Mouse (Mus musculus): Measurements from ENCODE around the gene Ufsp1. TPM values are rescaled to one million over a fixed set of nuclear protein-coding genes. Genes with fewer than 3 reads are reported as not detected.
"Not testable (repeated sequence)": the region's sequence is repeated elsewhere in the genome, so short reads cannot be mapped to it uniquely, and the experiment has no call there.

Ufsp1 gene
- total and polyA plus RNA-seq, 3 experiments, result 6.9 to 16.1 TPM; not detected in 1

DNA sequence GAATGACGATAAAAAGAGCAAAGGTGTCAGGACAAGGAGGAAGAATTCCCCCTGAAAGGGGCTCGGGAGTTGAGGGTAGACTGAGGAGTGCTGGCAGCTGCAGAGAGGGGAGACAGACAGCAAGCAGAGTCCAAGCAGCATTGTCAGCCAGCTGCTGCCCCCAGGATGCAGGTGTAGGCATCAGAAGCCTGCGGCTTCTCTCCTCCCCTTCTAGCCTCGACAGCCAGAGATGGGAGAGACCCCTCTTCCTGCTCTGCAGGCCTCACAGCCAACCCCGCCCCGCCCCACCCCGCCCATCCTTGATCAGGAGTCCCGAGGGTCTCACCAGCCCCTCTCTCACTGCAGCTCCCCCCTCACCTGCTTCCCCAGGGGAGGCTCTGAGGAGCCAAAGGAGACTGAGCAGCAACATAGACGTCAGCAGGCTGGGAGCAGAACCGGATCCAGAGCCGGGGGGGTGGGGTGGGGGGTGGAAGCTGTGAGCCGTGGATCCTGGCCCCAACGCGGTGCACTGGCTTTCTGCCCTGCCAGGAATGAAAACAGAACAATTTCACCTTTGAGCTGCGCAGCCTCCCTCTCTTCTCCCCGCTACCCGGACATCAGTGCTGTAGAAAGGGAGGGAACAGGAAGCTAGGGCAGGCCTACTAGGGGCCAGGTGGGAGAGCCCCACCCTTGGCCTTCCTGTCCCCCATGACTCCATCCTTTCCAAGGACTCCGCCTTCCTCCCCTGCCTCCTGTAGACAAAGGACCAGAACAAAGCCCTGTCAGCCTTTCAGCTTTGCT, 26.1 kb upstream of the Ufsp1 start:
- H3K36me3 ChIP-seq (ENCODE audit: control insufficient read depth in 1 of 2, insufficient read depth in 2 of 2, low read length in 2 of 2), result peaks cover 0 to 10% of the 10 kb centered on the region in 2 experiments; a peak in 2 of 4 replicates
- no peaks in the 10 kb centered on the region for H3K9me3 ChIP-seq (replicated peaks; ENCODE audit: insufficient read depth, low read length)
- no peak overlapping the region for H3K27ac ChIP-seq (ENCODE audit: control insufficient read depth, low read depth, low read length)
- no peaks in the 10 kb centered on the region for H3K79me2 ChIP-seq (ENCODE audit: control insufficient read depth, insufficient read depth, low read length, poor library complexity)
- no peak for DNase-seq (ENCODE audit: low read depth, low spot score)
- TF ChIP-seq TCF12 (IDR thresholded peaks at IDR 0.05; ENCODE audit: low read depth, low read length), result no peak
- TF ChIP-seq GATA1 (IDR thresholded peaks at IDR 0.05; ENCODE audit: low read depth, low read length), result no peak
- no peak for TF ChIP-seq GABPA (IDR thresholded peaks at IDR 0.05; ENCODE audit: low read depth, low read length)
- no peak overlapping the region for H3K9ac ChIP-seq (ENCODE audit: control insufficient read depth, low read depth, low read length, poor library complexity, severe bottlenecking)
- H3K27me3 ChIP-seq (ENCODE audit: control insufficient read depth in 1 of 2, insufficient read depth in 2 of 2, low read length in 2 of 2), result no peaks in the 10 kb centered on the region
- H3K4me3 ChIP-seq (ENCODE audit: control insufficient read depth in 1 of 2, insufficient read depth in 1 of 2, low read depth in 2 of 2, low read length in 2 of 2), result no peak overlapping the region
- H3K4me1 ChIP-seq (ENCODE audit: control insufficient read depth in 1 of 2, insufficient read depth in 2 of 2, low read length in 2 of 2), result peaks cover 3 to 17% of the 10 kb centered on the region in 2 experiments; a peak in 3 of 4 replicates

DNA sequence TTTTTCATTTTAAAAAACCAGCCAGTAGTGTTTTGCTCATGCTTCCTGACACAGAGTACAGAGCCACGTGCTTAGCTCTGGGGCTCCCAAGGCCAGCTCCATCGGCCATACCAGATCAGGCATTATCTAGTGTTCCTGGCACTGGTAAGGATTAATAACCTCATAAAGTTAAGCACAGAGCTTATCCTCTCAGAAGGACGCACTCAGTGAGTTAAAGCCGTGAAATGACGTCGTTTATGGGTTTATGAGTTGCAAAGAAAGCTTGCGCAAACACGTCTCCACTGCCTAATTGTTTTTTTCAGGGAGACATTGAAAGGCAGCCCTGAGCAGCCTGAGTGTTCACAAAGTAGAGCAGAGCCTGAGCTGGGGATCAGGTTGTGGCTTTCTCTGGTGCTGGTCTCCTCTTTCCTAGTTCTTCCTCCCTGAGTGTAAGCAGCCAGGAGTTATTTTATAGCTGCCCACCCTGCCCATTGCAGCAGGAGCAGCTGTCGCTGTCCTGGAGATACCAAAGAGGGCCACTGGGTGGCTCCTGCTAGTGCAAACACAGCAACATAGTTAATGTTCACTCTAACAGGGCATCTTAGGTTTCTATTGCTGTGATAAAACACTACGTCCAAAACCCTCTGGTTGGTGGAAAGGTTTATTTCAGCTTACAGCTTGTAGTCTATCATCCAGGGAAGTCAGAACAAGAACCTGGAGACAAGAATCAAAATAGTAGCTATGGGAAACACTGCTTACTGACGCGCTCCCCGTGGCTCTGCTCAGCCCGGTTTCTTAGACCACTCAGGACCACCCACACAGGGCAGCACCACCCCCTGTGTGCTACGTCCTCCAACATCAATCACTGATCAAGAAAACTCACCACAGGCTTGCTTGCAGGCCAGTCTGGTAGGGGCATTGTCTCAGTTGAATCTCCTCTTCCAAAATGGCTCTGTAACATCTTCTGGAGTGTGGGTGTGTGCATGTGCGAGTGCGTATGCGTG, 16.8 kb upstream of the Ufsp1 start:
- peak; percentile 19 to 52 (median 29); a peak in 4 of 6 replicates for TF ChIP-seq CTCF (IDR thresholded peaks at IDR 0.05 in 2 of 3, conservative IDR thresholded peaks at IDR 0.05 in 1 of 3; ENCODE audit: control insufficient read depth in 1 of 3, insufficient read depth in 1 of 3, low read depth in 2 of 3, low read length in 3 of 3, poor library complexity in 1 of 3, severe bottlenecking in 1 of 3)
- no peak for TF ChIP-seq KAT2A (conservative IDR thresholded peaks at IDR 0.05; ENCODE audit: low read depth, low read length)
- TF ChIP-seq SMC3 (IDR thresholded peaks at IDR 0.05; ENCODE audit: low read depth, low read length), result peak; percentile 54
- TF ChIP-seq RAD21 (IDR thresholded peaks at IDR 0.05; ENCODE audit: low read depth, low read length), result peak; percentile 6
- no peak for TF ChIP-seq ETS1 (IDR thresholded peaks at IDR 0.05; ENCODE audit: low read depth, low read length)
- no peak for TF ChIP-seq E2F4 (IDR thresholded peaks at IDR 0.05; ENCODE audit: borderline replicate concordance, low read depth, low read length)
- no peak for TF ChIP-seq NELFE (IDR thresholded peaks at IDR 0.05; ENCODE audit: low read depth, low read length)
- no peak overlapping the region for H3K4me3 ChIP-seq (ENCODE audit: control insufficient read depth in 1 of 2, insufficient read depth in 1 of 2, low read depth in 2 of 2, low read length in 2 of 2)
- H3K27ac ChIP-seq (ENCODE audit: control insufficient read depth, low read depth, low read length), result no peak overlapping the region
- H3K9ac ChIP-seq (ENCODE audit: control insufficient read depth, low read depth, low read length, poor library complexity, severe bottlenecking), result no peak overlapping the region
- no peaks in the 10 kb centered on the region for H3K36me3 ChIP-seq (ENCODE audit: control insufficient read depth in 1 of 2, insufficient read depth in 2 of 2, low read length in 2 of 2)
- no peaks in the 10 kb centered on the region for H3K9me3 ChIP-seq (replicated peaks; ENCODE audit: insufficient read depth, low read length)
- no peaks in the 10 kb centered on the region for H3K79me2 ChIP-seq (ENCODE audit: control insufficient read depth, insufficient read depth, low read length, poor library complexity)
- no peaks in the 10 kb centered on the region for H3K4me1 ChIP-seq (ENCODE audit: control insufficient read depth in 1 of 2, insufficient read depth in 2 of 2, low read length in 2 of 2)
- peaks cover 1 to 2% of the 10 kb centered on the region in 2 experiments; a peak in 3 of 4 replicates for H3K27me3 ChIP-seq (ENCODE audit: control insufficient read depth in 1 of 2, insufficient read depth in 2 of 2, low read length in 2 of 2)
- DNase-seq (ENCODE audit: low read depth, low spot score), result no peak

DNA sequence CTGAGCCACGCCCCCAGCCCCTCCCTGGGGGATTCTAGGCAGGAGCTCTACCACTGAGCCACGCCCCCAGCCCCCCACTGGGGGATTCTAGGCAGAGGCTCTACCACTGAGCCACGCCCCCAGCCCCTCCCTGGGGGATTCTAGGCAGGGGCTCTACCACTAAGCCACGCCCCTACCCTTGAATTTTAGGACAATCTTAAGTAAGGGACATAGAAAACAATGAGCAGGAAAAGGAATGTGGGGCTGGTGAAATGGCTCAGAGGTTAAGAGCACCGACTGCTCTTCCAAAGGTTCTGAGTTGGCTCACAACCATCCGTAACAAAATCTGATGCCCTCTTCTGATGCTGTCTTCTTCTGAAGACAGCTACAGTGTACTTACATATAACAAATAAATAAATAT, 10.0 kb upstream of the Ufsp1 start:
- not testable (repeated sequence) for H3K4me1 ChIP-seq (ENCODE audit: control insufficient read depth in 1 of 2, insufficient read depth in 2 of 2, low read length in 2 of 2); H3K9me3 ChIP-seq (replicated peaks; ENCODE audit: insufficient read depth, low read length); H3K4me3 ChIP-seq (ENCODE audit: control insufficient read depth in 1 of 2, insufficient read depth in 1 of 2, low read depth in 2 of 2, low read length in 2 of 2); H3K36me3 ChIP-seq (ENCODE audit: control insufficient read depth in 1 of 2, insufficient read depth in 2 of 2, low read length in 2 of 2); DNase-seq (ENCODE audit: low read depth, low spot score); H3K27ac ChIP-seq (ENCODE audit: control insufficient read depth, low read depth, low read length); H3K79me2 ChIP-seq (ENCODE audit: control insufficient read depth, insufficient read depth, low read length, poor library complexity); H3K27me3 ChIP-seq (ENCODE audit: control insufficient read depth in 1 of 2, insufficient read depth in 2 of 2, low read length in 2 of 2); H3K9ac ChIP-seq (ENCODE audit: control insufficient read depth, low read depth, low read length, poor library complexity, severe bottlenecking)

Measured in MEL (cell line).